Mouse (Mus musculus) gastrocnemius, postnatal 36 days (tissue): Measurements from ENCODE around the gene Vps45. TPM values are rescaled to one million over a fixed set of nuclear protein-coding genes. Genes with fewer than 3 reads are reported as not detected.

Experiments
- DNase-seq, 2 experiments: peaks; one replicate each; pipeline ENCODE4 v3.0.0; 2022
- intact Hi-C: fragments of 180-260 bp; cut with DNase I; formaldehyde crosslinking; loops from one replicate; pipeline ENCODE4 v1.15.1; 2025
- total RNA-seq, 2 experiments: library from RNA; stranded (reverse); gene quantifications; 2 replicates each; pipeline ENCODE4 v1.2.3; 2021

Gene Vps45
- total RNA-seq, 2 experiments from 2014 or later = 13.4 to 17.5 TPM

DNA sequence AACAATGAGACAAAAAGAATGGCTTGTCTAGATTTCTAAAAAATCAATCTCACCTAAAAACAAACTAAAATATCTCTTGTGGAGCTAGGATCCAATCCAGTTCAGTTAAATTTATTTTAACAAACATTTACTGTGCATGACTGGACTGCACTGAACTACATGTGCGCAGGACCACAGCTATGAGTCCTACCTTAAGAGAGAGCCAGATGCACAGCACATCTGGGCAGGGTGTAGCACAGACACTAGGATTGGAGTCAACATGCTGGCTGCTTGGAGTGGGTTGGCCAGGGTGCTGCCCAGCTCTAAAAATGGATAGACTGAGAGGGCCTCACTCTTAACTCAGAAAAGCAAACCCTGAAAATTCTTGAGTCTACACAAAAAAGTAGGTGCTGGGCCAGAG, 56.7 kb downstream of the Vps45 start:
- no peak for DNase-seq
- intact Hi-C loops = no loop called here

DNA sequence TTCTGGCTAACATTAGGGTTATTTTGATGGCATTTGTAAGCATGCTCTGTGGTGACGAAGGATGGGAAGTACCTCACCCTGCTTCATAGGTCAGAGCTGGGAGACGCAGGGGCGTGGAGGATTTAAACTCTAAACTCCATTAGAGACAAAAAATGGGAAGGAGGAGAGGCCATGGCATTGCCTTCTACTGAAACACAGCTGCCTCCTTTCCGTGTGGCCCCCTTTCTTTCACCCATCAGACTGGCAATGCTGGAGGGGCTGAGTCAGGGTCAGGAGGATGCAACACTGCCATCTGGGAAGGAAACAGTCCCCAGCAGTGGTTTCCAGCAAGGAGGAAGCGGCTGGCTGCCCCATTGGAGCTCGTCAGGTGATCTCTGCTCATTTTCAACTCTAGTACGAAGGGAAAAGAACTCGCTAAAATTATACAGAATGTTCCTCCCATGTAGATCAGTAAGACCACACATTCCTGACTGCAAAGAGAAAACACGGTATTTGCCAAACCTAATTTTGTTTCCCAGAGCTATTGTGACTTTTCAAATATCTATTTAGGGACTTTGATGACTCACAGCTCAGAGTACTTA, 57.3 kb downstream of the Vps45 start:
- no peak for DNase-seq
- intact Hi-C loops = no loop called here

DNA sequence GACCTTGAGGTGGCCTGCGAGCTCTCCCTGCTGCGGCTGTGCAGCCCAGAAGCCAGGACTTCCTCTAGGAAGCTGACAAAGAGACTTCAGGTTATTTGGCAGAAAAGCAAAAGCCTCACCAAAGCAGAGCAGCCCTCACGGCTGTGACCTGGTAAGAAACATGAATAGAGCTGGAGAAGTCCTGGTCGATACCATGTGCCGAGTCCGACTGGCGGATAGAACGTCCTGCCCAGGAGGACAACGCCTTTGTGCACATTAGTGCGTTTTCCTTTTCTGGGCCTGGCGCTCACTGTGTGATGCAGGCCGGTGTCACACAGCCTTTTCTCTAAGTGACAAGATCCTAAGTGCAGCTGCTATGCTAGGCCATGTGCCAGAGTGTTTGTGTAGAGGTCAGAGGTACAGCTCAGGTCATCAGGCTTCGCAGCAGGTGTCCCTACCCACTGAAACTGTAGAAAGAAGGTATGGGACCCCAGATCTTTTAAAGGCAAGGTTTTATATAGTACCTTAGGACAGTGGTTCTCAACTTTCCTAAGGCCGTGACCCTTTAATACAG, 58.1 kb downstream of the Vps45 start:
- intact Hi-C loops = no loop called here
- no peak for DNase-seq

DNA sequence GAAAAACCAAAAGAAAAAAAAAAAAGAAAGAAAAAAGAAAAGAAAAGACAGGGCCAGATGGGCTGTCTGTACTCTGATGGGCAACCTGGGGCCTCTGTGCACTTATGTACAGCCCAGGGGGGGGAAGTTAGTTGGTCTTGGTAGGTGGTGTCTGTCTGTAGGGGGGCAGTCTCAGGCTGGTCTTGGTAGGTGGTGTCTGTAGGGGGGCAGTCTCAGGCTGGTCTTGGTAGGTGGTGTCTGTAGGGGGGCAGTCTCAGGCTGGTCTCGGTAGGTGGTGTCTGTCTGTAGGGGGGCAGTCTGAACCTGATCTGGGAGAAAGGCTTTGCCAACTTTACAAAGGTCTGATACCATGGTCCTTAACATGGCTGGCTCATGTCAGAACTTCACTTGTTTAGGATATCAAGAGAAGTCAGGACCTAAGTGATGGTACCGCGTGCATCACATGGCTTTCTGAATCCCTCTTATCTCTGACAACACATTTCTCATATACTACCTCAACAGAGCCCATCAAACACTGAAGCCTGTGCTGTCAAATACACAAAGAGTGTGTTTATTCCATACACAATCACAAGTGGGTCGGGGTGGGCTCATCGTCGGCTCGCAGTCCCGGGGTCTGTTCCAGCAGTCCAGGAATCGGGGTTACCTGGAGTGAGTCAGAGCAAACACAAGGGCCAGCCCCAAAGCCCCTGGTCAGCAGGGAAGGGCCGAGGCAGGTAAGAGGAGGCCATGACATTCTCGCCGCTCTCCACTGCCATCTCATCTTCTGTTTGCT, 58.8 kb downstream of the Vps45 start:
- no peak for DNase-seq
- intact Hi-C loops = no loop called here

DNA sequence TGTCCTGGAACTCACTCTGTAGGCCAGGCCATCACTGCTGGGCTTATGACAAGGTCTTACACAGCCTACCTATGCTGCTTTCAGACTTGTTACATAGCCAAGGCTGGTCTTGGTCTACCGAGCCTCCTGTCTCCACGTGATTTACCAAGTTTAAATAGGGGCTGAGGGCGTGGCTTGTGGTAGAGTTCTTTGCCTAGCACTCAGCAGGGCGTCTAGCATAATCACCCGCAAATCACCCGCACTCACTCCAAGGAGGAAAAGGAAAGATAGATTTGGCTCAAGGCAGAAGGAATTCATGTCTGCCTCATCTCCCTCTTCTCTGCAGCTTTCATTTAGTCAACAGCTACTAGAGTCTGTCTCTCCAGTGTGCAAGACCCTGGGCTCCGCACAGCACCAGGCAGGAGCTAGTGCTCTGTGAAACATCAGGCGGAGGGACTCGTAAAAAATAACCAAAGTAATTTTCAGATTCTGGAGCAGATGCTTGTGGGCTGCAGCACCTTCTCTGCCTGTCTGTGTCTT, 61.0 kb downstream of the Vps45 start:
- intact Hi-C loops = no loop called here
- DNase-seq = no peak

DNA sequence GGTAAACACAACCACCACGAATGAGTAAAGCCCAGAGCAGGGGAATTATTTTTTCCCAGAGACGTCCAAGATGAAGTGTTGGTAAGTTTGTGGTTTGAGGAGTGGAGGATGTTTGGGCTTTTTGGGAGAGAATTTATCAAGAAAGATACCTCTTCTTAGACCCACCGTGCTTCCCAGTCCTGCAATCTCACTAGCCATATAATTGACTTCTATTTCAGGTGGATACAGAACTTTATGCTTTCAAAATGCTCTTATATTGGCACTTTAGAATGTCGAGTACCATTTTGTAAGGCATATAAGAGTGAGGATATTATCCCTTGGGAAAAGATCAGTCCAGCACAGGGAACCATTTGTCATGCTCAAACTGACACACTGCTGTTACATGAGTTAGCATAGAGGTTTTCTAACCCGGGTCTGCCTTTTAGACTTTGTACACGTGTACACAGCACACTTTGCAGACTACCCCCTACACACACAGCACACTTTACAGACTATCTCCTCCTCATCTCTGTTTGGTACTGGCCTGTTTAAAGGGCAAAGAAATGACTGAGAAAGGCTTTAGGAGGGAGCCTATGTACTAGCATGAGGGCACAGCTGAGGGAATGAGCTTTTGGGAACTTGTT, 61.7 kb downstream of the Vps45 start:
- intact Hi-C loops = no loop called here
- no peak for DNase-seq

DNA sequence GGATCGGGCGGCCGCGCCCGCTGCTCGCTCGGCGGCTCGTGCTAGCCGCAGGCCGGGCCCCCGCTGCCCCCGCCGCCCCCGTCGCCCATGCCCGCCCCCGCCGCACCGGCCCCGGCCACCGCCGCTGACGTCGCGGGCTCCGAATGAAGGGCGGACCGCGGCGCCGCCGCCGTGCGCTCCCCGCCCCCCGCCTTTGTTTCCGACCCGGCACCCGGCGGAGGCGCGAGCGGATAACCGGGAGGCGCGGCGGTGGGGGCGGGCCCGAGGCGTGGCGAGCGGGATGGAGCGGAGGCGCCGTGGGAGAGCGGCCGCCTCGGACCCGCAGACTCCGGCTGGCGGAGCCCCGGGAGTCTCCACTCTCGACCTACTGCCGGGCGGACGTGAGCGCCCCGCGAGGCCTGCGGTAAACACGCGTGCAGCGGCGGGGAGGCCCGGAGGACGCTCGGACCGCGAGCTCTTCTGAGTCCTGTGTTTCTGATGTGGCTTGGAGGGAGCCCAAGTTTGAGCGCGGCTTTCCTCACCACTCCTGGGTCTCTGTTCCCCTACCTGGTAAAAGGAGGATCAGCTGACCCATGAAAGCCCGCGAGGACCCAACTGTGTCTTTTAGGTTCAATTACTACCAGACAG, 62.4 kb downstream of the Vps45 start, which contains the start of gene Plekho1:
TSS of gene Plekho1 (minus strand) at position 200 of the 627 bp plus-strand sequence.
- DNase-seq = no peak
- intact Hi-C loops = no loop called here

DNA sequence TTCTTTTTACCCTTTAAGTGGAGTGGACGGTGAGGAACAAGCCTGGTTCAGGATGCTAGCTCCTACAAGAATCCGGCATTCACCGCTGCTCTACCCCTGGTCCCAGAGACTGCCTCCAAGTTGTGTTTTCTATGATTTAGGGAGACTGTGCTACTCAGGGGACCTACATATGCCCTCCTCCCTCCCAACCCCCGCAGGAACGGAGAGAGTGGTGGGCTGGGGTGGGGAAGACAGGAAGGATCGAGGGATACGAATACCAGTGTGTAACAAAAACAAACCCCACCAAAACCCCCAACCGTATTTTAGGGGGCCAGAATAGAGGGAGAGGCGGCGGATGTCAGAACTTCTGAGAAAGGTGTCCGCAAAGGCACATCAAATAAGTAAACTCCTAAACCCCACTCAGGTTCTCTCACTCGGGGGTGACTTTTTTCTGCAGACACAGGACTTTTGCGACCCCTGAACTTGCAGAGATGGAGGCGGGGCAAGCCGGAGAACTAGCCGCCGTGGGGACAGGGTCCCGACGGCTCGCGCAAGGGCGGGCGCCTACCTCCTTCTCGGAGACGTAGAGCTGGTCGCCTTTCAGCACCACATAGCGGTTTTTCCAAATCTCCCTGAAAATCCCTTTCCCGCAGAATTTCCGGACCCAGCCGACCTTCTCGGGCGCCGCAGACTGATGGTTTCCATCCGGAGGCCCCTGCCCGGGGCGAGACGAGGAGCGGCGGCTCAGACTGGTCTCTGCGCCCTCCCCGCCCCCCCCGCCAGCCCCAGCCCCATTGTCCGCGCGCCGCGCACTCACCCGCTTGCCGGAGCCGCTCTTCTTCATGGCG, 63.1 kb downstream of the Vps45 start:
- intact Hi-C loops = no loop called here
- DNase-seq = no peak

DNA sequence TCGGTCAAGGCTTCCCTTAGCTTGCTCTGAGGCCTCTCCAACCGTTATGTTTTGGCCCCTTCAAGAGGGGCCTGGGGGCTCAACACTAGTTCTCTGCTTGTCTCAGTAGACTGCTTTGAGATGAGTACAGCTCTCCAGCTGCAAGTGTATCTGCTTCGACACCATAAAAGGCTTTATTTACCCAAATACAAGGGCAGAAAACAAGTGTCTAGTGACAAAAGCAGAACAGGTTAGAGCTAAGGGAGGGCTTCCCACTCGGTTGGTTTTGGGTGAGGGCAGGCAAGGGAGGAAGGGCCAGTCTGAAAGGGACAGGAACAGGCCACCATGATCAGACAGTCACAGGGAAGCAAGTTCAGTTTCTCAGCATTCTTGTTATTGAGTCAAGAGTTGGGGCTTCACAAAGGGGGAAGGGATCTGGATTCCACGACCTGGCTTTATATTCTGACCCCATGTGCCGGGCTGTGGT, 63.9 kb downstream of the Vps45 start:
- DNase-seq = no peak
- intact Hi-C loops = no loop called here

DNA sequence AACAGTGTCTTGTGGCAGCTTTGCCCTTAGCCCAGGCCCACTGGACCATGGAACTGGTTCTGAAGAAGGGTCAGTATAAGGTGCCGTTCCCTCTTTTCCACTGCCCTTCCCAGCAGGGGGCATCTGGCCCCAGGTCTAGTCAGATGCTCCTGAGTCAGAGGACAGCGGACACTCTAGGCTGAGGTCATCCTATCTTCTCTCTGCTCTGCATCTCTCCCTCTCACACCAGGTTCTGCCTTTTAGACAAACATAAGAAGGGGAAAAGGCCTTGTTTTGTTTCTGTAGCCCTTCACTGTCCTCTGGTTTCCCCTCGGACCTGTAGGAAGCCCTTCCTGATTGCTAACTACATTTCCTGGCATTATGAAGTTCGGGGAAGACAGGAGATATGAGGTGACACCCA, 64.4 kb downstream of the Vps45 start:
- no peak for DNase-seq
- intact Hi-C loops = no loop called here

DNA sequence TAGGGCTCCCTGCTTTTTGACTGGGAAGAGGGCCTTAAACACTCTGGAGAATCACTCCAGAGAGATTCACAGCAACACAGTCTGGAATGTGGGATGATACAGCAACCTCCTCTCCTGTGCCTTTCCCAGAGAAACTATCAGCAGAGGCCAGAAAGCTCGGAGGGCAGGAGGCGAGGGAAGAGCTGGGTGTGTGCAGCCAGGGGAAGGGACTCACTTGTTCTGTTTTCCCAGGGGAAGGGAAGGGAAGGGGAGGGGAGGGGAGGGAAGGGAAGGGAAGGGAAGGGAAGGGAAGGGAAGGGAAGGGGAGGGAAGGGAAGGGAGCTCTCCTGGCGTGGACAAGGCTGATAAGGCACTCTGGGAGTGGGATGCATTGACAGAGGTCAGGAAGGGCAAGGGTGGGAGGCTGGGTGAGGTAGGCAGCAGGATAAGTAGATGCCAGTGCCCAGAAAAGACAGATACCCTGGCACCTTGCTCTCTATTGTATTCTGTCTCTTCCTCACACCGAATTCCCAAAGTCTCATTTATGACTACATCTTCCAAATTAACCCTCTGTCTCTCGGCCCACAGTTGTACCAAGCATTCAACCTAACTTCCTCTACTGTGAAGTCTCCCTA, 65.2 kb downstream of the Vps45 start:
- DNase-seq = no peak
- intact Hi-C loops = no loop called here

DNA sequence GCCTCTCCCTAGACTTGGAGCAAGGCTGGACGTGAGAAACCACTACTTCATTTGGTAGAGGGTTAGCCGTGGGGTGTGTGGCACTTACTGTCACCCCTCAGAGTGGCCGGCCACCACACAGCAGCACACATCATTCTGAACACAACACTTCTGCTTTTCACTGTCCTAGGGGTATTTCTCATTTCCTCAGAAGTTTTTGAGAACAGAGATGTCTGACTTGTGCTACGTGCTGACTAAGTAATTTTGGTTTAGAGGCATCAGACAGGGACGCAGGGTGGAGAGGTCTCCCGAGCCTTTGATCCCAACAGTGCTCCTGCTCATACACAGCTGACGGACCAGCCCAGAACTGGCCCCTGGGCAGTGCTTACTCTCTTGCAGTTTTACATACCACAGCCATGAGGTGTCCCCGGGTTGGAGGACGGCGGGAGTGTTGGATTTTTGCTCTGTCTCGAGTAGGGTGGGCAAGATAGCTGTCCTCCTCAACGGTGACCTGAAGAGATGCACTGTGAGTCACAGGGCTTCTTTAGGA, 67.8 kb downstream of the Vps45 start:
- no peak for DNase-seq
- intact Hi-C loops = no loop called here

DNA sequence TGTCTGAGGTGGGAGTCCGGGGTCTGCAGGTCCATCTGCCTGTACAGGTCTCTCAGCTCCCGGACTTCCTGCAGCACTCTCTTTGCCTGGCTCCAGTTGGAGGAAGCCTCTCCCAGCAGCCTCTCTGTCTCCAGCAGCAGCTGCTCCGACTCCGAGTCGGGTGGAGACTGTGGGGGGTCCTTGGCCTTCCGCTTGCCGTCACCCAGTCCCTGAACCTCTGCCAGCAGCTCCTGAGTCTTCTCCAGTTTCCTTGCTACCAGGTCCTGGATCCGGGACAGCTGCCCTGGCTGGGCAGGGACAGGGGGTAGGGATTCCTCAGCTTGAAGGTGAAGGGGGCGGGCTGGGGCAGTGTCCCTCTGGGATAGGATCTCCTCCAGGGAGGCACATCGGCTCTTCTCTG, 69.3 kb downstream of the Vps45 start:
- intact Hi-C loops = no loop called here
- DNase-seq = peak in 1 of 2 experiments; percentile 45

DNA sequence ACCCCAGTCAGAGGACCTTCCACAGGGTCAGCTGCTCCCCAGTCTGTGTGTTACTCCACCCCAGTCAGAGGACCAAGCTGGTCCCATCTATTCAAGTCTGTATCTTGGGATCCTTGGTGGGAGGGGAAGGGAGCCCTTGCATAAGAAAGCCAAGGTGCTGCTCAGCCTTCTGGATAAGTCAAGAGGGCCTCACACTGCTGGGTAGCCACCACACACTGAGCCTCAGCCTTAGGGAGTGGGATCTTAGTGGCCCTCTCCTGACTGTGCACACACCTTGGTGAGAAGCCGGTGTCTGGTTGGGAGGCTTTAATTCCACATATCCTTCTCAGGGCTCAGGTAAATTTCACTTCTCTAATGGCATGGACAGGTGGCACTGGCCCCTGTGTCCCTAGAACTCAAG, 70.1 kb downstream of the Vps45 start:
- intact Hi-C loops = no loop called here
- DNase-seq = no peak

DNA sequence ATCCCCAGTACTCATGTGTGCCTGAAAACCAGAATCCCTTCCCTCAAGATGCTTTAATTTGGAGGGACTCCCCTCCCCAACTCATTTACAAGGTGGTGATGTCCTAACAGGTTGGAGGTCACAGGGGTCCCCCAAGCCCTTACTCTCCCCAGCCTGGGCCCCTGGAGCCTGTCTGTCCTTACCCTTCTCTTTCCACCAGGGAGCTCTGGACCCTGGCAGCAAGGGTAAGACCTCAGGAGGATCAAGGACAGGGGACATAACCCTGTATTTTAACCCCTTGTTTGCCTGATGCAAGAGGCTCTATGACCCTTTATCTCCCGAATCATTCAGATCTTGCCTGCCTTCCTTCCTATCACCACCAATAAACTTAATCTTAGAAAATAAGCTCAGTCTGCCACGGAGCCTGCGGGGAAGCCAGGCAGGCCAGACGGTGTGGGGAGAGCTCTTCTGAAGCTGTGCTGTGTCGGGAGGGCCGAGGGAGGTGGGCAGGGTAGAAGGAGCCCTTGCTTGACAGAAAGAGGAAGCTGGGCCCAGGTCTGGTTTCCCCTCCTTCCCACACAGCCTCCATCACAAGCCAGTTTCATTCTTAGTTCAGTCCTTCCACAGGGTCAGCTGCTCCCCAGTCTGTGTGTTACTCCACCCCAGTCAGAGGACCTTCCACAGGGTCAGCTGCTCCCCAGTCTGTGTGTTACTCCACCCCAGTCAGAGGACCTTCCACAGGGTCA, 70.7 kb downstream of the Vps45 start:
- no peak for DNase-seq
- intact Hi-C loops = no loop called here

DNA sequence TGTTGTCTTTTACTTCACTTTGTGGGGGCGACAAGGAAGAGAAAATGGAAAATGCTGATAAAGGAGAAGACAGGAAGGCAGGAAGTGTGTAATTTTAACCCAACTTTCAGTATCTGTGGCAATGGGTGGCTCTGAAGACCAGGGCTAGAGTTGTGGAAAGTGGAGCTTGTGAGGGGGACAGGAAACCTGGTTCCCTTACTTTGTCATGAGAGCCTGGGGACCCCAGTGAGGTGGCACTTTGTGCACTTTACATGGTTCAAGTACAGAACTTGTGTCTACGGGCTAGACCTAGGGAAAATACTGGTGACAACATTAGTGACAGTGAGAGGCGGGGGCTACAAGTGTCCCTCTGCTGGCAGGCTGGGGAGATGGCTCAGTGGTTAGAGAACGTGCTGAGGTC, 71.3 kb downstream of the Vps45 start:
- intact Hi-C loops = no loop called here
- no peak for DNase-seq

DNA sequence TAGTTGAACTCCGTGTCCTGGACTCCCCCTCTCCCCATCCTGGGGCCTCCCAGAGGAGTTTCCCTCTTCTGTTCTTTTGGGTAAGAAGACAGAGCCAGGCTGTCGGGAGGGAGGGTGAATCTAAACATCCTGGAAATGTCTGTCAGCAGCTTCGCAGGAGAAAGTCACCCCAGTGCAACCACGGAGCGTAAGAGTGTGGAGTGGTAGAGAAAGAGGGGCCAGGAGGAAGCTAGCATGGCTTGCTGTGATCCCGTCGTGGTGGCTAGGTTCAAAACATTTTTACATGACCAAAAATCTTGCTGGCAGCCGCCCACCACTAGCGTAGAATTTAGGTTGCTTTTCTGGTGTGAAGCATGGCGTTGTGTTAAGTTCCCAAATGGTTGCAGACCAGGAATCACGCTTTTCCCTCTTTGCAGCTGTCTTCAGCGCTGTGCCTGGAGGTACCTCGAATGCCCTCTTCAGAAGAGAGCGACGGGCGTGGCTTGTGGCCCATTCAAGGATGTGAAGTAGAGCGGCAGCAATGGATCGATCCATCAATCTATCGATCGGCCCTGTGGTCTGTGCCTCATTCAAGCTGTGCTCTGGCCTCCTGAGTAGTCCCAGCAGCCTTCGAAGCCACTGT, 72.2 kb downstream of the Vps45 start:
- DNase-seq = no peak
- intact Hi-C loops = no loop called here
